Mouse (Mus musculus) gastrocnemius, postnatal 14 days (tissue): ENCODE data around the gene Tlr13. TPM values are rescaled to one million over a fixed set of nuclear protein-coding genes. Genes with fewer than 3 reads are reported as not detected.
"Not testable (repeated sequence)": the region's sequence is repeated elsewhere in the genome, so short reads cannot be mapped to it uniquely, and the experiment has no call there.

Experiments used
- DNase-seq: peaks from one replicate; pipeline ENCODE4 v3.0.0; 2021; ENCODE audit warnings: mixed read lengths
- intact Hi-C: fragments of 180-260 bp; cut with DNase I; formaldehyde crosslinking; loops from one replicate; pipeline ENCODE4 v1.15.1; 2025; ENCODE audit warnings: low total_unique reads
- total RNA-seq, 2 experiments: library from RNA; stranded (reverse); gene quantifications; 2 replicates each; pipeline ENCODE4 v1.2.3; 2021

Gene Tlr13
- total RNA-seq, 2 experiments from 2014 or later: 0.62 to 0.78 TPM

DNA sequence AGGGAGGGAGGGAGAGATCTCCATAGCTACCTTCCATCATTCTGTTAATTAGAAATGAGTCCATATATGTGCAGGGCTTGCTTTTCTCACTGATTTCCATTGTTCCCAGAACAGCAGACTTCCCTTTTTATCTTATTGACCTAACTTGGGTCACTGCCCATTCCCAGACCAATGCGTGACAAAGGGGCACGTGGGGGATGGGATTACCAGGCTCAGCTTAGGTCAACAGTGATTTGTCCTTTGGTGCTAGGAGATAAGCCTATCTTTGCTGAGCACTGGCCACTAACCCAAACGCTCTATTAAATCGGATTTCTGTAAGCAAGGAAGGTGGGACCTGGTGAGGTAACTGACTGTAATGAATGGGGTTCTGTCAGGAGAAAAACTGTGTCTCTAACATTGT, 41.3 kb downstream of the Tlr13 start:
- DNase-seq: no peak
- intact Hi-C loops: no loop called here

DNA sequence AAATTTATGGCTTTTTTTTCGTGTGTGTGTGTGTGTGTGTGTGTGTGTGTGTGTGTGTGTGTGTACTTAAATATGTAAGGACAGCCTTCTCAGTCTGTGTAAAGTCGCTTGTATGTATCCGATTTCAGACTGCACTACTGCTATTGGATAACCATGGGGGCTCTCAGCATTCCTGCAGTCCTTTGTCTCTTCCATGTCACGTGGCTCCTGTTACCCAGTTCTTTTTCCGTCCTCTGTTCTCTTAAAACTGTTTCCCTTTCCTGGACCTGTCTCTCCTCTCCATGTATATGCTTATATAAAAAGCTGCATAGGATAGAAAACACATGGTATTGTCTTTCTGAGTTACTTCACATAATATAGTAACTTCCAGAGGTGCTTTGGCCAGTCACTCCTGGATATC, 42.7 kb downstream of the Tlr13 start:
- DNase-seq: no peak
- intact Hi-C loops: no loop called here

DNA sequence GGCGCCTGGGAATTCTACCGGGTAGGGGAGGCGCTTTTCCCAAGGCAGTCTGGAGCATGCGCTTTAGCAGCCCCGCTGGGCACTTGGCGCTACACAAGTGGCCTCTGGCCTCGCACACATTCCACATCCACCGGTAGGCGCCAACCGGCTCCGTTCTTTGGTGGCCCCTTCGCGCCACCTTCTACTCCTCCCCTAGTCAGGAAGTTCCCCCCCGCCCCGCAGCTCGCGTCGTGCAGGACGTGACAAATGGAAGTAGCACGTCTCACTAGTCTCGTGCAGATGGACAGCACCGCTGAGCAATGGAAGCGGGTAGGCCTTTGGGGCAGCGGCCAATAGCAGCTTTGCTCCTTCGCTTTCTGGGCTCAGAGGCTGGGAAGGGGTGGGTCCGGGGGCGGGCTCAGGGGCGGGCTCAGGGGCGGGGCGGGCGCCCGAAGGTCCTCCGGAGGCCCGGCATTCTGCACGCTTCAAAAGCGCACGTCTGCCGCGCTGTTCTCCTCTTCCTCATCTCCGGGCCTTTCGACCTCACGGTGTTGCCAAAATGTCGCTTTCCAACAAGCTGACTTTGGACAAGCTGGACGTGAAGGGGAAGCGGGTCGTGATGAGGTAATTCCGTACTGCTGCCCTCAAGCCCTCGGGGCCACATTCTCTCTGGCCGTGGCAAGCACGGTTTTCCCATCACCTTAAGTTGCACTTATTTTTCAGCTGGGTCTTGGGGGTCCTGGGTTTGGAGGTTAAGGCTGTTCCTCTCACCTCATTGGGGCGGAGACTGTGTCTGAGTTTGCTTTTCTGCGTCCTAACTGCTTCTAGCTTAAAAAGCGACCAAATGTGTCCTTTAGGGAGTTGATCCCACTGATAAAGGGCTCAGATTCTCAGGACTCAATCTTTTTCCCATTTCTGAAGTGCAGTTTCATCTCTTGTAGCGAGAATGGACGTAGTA, 44.0 kb downstream of the Tlr13 start, which contains the start of gene Pgk1:
Gene Pgk1, plus strand, starts transcription at position 388 of the 937 bp plus-strand sequence.
- intact Hi-C loops: no loop called here
- DNase-seq: peak; percentile 90

DNA sequence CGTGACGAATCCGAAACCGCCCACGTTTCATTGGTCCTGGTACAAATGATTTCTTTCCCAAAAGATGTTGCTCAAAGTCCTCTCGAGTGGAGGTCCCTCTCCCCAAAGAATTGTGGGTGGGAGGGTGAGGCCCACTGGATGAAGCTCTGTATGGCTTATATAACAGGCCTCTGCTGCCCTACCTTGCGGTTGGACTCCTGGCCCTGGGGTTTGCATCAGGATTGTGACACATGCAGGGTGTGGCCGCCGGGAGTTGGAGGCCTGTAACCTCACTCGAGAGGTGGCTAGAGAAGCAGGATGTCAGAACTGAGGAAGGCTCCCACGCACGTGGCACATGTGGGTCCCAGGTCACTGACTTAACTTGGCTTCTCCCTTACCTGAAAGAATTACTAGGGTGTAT, 44.7 kb downstream of the Tlr13 start:
- intact Hi-C loops: no loop called here
- DNase-seq: peak; percentile 39

DNA sequence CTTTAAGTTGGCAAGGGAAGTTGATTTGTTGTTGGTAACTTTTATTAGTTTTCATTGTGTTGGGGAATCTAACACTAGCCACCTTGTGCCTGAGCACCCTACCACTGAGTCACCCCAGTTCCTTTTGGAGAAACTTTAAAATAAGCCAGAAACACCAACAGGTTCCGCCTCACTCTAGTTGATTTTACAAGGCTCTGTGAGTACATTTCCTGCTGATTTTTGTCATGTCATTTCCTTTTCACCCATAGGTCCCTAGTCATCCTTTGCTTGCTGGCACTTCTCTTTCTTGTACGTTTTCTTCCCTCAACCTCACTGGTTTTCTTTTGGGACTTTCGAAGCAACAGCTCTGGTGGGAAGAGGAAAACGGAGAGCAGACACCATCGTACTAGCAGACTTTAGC, 46.4 kb downstream of the Tlr13 start:
- DNase-seq: no peak
- intact Hi-C loops: no loop called here

DNA sequence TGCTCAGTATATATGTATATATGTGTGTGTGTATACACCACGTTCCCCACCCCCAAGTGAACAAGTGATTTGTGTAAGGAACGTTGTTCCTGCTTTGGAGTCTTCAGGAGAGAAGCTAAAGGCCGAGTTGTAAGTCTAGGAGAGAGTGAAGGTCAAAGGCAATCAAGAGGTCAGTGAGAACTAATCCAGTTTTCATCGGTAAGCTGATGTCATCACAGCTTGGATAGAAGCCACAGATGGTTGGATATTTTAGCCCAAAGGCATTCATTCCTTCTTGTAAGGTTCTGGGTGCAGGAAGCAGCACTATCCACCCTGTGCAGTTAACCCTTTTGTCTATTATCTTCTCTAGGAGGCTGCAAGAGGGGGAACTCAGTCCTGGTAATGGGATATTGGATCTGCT, 47.1 kb downstream of the Tlr13 start:
- intact Hi-C loops: no loop called here
- no peak for DNase-seq

DNA sequence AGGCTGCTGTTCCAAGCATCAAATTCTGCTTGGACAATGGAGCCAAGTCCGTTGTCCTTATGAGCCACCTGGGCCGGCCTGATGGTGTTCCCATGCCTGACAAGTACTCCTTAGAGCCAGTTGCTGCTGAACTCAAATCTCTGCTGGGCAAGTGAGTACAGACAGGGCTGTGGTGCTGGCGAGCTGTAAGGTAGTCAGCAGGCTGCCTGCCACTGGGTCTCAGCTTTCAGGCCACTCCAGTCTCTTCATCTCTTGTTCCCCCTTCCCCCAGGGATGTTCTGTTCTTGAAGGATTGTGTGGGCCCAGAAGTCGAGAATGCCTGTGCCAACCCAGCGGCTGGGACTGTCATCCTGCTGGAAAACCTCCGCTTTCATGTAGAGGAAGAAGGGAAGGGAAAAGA, 51.4 kb downstream of the Tlr13 start:
- DNase-seq: peak; percentile 28
- intact Hi-C loops: not testable (repeated sequence)

DNA sequence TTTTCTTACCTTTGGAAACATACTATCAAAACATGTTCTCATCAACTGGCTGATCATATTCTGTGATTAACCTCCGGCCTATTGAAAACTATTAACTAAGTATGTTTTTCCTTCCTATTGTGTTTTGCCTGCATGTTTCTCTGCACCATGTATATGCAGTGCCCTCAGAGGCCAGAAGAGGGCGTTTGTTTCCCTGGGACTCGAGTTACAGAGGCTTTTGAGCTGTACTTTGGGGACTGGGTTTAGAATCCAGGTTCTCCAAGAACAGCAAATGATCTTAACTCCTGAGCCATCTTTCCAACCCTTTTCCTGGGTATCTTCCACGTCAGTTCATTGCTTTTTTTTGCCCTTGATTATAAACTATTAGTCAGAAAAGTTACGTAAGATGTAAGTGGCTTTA, 54.3 kb downstream of the Tlr13 start:
- intact Hi-C loops: no loop called here
- no peak for DNase-seq

DNA sequence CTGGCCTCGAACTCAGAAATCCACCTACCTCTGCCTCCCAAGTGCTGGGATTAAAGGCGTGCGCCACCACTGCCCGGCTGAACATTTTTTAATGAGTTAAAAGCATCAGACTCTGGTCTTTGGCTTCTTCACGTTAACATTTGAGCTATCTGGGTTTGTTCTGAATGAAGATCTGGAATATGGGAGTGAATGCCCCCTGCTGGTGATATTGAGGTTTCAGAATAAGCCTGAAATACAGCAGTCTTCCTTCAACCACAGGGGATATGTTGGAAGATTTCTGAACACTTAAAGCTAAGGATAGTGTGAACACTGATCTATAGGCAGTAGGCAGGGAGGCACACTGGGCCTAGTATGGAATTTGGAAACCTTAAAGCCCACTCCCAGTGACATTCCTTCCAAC, 55.9 kb downstream of the Tlr13 start:
- no peak for DNase-seq
- intact Hi-C loops: no loop called here

DNA sequence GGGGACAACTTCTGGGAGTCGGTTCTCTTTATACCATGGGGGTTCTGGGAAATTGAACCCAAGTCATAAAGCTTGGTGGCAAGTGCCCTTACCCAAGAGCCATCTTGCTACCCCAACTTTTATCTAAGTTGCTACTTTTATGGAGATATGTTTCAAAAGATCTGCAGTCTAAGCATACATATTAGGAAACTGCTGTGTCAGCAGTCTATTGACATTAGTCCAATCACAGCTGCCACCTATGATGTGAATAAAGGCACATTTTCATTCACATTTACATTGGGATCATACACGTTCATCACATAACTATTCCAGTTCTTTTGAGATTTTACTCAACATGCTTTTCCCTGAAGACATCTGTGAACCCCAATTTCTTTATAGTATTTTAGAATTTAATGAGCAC, 66.1 kb downstream of the Tlr13 start:
- intact Hi-C loops: no loop called here
- DNase-seq: no peak

Other genes with a start within 250 kb of the Tlr13 start
- 10 to 100 TPM; 42.3 to 43.4 TPM for gene Atrx, start 213.8 kb upstream of the Tlr13 start, total RNA-seq
- gene Magt1, start 131.3 kb upstream of the Tlr13 start, total RNA-seq: 10 to 100 TPM; 24.2 to 27.7 TPM
- gene Cox7b, start 127.5 kb upstream of the Tlr13 start, total RNA-seq: 100 to 1,000 TPM; 850 to 996 TPM
- gene Atp7a, start 115.9 kb upstream of the Tlr13 start, total RNA-seq: 10 to 100 TPM; 11.6 to 11.7 TPM
- 1,000 to 10,000 TPM; 1,326 to 1,532 TPM for gene Pgk1, start 43.9 kb downstream of the Tlr13 start, total RNA-seq
- gene Taf9b, start 78.0 kb downstream of the Tlr13 start, total RNA-seq: 1 to 10 TPM; 5.6 to 6.9 TPM
- under 1 TPM in 1 of 2 experiments, not detected in 1; 0.23 TPM for gene Fnd3c2, start 112.2 kb downstream of the Tlr13 start, total RNA-seq